Mouse (Mus musculus) retina, postnatal 7 days (tissue): ENCODE results near the gene Reg4.

ENCODE experiments used
- DNase-seq: peaks from one replicate; pipeline ENCODE4 v3.0.0-alpha.2; 2012; ENCODE audit warnings: low read depth, low spot score

Reg4 gene

DNA sequence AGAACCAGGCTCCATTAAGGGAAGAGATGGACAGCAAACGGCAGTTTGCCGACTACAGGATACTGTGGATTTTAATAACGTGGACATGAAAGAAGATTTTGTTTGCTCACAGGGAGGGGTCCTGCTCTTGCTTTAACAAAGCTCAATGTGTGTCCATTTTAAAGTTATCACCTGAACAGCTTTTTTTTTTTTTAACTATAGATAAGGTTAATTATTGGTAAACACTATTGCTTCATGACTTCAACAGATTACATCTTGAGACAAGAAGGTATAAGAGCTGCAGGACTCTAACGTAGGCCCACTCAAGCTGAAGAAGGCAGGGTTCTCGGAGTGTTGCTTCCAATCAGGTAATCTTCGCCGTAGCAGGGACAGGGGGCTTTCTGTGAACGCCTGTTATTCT, at the start of gene Reg4:
Gene Reg4, plus strand, starts transcription at position 301 of the 400 bp plus-strand sequence.
- DNase-seq: no peak

DNA sequence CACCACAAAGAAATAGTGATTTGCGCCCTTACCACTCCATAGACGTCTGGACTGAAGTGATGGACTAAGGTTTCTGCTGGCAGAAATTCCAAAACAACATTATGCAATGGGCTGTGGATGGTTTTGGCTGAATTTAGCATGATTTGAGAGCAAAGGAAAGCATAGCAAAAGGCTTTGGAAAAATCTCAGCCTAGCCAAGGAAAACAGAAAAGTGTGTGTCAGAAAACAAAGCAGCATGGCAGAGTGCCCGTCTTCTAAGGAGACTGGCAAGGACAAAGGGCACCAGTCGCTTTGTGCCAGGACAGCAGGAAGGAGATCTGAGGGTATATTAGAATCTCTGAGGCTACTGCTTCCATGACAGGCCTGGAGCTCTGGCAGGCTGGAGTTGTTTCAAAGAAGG, 43.6 kb upstream of the Reg4 start:
- DNase-seq: no peak

DNA sequence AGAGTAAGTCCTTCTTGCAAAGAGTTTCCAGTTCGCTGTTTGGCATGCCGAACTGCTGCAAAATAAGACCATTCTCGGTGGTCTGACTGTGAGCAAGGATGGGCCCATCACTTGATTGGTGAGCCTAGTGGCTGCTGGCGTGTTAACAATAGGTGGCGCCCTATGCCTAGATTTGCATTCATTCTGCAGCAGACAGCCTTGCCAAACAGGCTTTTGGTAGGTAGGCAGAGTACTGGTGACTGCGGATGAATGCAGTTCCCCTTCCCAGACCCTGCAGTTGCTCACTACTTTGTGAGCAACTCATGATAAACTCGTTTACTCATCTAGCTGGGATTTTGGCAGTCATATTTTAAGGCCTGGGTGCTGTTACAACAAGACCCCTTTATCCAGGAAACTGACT, 41.2 kb upstream of the Reg4 start:
- DNase-seq: peak; percentile 23

DNA sequence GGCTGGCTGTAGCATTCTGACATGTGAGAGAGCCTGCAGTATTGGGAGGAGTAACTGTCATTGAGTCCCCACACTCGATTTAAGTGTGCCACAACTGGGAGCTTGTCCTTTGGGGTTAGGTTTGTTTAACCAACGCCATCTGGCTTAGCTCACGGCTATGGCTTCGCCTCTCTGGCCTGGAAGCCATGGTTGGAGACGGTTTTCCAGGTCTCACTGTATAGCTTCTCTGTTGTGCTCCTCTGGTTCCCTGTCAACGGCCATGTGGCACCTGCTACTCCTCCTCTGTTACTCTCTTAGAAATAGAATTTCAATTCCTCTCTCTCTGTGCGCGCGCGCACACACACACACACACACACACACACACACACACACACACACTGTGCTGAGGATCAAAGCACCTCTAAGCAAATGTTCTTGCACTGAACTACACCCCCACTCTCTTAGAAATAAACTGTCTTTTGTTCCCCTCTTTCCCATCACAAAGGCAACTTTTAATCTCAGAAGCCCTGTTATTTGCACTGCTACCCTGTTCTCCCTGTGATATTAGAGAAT, 36.7 kb upstream of the Reg4 start:
- DNase-seq: no peak

DNA sequence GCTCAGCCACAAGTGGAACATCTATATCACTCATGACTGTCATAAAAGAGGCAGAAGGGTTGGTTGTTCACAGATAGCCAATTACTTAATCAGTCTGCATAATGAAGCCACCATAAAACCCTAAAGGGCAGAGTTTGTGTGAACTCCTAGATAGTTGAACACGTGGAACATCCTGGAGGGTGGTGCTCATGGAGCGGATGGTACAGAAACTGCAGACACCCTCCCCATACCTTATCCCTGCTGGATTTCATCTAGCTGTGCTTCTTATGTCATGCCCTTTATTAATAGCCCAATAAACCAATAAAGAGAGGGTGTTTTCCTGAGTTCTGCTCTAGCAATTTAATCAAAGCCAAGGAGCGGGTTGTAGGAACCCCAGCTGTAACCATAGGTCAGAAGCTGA, 34.2 kb upstream of the Reg4 start:
- DNase-seq: no peak

DNA sequence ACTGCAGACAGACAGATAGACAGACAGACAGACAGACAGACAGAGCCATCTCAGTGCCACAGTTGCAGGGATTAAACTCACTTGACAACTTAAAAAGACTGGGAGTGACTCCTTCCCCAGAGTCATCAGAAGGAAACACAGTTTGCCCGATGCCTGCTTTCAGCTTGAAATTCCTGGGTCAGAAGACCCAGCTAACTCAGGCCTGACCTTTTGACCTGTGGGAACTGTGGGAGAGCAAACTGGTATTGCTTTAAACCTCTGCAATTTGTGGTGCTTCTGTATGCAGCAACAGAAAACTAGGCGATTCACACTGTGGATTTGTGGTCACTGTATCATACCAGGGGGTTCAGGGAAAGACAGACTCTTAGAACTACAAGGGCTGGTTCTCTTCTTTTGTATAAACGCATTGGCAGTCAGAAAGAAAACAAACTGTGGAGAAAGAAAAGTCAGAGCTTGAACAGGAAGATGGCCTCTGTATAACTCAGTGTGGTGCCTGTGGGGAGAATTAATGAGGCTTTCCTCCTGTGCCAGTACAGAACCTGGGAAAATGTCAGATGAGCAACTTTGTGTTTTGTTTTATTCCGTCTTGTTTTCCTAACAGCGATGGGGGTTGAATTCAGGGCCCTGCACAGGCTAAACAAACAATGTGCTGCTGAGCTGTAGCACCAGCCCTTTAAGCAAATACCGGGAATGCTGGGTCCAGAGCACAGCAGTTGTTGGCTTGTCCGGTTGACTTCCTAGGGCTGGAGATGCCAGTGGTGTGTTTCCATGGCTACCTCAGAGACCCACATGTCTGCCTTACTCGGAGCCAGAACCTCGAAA, 24.0 kb upstream of the Reg4 start:
- no peak for DNase-seq

DNA sequence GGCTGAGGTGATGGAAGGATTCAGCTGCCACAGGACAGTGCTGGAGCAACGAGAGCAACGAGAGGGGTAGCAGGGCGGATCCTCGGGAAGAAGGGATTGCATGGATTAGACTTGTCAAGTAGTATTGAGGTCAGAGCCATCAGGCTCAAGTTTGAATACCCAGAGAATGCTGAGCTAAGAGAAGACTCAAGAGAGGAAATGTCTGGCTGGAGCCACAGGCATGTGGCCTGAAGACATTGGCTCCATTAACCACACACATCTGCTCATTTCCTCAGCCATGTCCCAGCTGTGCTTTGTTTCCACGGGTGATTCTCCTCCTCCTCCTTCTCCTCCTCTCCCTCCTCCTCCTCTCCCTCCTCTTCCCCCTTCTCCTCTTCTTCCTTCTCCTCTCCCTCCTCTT, 22.2 kb upstream of the Reg4 start:
- peak; percentile 41 for DNase-seq

DNA sequence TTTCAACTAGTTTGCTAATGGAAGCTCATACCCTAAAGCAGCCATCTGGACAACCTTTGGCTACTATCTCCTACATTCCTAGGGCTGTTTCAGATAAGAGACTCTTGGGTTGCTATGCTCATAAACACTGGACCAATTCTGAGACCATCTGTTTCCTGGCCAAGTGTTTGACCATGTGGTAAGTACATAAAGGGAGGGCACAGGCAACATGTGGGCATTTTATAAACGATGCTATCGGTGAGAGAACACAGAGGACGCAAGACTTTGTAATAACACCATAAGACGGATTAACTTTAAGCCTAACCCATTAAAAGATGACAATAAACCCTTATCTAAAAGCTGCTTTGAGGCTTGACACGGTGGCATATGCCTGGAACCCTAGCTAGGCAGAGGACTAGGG, 18.7 kb upstream of the Reg4 start:
- DNase-seq: peak; percentile 39

DNA sequence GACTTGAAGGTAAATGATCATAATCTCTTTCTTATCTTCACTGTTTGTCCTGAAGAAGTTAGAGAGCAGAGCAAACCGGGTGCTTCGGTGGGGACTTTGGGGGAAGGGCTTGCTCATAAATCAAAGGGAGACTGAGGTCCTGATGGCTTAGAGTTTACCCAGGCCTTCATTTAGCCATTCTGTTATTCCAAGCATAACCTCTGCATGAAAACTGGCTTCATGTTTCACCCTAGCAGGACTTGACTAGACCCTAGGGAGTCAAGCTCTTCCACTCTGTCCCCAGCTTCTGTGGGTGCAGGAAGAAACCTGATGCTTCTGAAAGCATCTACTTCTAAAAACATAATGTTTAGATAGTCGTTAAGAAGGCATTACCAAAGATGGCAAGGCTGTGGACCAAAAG, 15.0 kb upstream of the Reg4 start:
- DNase-seq: no peak

DNA sequence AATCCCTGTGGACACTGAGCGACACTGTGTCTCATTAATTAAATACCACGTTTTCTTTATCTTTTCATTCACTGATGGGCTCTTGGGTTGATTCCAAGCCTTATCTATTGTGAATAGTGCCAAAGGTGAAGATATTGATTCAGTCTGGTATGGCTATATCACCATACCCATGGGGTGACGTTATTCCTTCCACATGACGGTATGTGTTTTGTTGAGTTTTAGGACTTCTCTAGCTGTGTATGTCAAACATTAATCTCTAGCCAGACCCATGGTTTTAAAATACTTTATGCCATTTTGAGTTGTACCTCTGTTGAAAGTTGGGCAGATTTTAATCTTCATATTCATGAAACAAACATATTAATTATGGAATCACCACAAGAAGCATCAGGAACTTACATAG, 12.8 kb upstream of the Reg4 start:
- no peak for DNase-seq

DNA sequence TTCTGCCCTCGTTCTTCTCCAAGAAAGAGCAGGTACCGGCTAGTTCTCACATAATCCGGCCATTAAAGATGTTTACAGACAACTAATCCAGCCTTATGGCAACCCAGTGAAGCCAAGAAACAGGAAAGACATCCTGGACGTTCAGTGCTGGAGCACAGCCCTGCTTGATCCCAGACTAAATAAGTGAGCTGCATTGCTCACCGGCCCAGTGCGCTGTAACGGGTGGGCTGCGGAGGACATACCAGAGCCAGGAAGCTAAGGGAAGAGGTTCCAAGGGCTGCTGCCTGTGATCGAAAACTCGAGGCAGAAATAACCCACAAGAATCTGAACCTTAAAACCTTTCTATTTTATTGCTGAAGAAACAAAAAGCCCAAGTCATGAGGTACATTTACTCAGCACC, 11.1 kb upstream of the Reg4 start:
- DNase-seq: no peak

DNA sequence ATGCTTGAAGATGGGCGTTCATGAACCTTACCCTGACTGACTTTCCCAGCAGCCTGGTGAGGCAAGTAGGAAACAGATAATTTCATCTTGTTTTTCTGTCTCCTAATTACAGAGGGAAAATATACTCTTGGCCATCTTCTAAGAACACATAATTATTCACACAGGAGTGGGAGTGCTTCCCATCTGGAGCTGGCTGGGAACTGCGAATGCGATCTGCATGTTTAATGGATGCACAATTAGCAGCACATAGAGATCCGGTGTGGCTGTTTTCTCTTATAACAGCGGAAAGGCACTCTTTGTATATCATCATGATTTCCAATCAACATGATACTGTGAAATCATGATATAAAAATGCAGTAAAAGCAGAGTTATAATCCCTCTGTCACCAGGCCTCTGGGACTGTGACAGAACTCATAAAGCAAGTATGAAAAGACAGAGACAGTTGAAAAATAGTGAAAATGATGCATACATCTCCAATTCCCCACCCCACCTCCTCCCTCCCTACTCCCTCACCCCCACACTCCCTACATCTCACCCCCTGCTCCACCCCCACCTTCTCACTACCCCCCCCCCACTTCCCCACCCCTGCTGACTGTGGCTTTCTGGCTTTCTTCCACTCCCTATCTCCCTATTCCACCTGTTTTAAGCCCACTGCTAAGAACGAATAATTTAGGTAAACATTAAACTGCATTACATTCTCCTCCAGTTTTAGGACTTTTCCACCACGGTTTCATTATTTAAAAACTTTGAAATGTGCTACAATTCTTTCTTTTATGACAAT, 10.5 kb upstream of the Reg4 start:
- DNase-seq: no peak

DNA sequence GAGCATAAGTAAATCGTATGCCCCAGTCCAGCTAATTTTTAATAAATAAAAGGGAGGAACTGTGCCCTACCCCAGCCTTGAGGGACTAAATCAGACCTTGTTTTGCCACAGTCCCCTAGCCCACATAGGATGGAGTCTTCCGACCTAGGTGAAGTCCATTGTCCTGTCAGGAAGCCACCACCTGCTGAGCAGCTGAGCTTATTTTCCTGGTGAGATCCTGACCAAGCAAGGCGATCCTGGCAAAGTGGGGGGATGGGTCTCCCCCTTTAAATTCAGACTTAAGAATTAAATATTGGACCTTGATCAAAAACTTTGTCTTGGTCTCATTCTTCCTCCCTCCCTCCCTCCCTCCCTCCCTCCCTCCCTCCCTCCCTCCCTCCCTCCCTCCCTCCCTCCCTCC, 5.7 kb upstream of the Reg4 start:
- no peak for DNase-seq

DNA sequence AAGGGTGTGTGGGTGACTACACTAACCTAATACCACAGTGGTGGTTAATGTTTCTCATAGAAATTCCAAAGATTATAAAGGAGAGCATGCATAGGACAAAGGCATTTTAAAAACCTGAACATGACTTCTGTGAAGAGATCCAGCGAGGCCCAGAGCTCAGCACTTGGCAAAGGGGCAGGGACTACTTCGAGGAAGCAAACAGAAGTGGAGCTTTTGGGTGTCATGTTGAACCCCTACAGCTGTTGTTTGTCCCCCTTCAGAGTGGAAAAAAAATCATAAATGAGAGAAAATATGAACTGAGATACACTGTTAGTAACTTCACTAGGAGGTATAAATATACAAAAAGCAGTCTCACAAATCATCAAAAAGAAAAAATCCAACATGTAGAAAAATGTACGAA, 1.3 kb downstream of the Reg4 start:
- DNase-seq: no peak

DNA sequence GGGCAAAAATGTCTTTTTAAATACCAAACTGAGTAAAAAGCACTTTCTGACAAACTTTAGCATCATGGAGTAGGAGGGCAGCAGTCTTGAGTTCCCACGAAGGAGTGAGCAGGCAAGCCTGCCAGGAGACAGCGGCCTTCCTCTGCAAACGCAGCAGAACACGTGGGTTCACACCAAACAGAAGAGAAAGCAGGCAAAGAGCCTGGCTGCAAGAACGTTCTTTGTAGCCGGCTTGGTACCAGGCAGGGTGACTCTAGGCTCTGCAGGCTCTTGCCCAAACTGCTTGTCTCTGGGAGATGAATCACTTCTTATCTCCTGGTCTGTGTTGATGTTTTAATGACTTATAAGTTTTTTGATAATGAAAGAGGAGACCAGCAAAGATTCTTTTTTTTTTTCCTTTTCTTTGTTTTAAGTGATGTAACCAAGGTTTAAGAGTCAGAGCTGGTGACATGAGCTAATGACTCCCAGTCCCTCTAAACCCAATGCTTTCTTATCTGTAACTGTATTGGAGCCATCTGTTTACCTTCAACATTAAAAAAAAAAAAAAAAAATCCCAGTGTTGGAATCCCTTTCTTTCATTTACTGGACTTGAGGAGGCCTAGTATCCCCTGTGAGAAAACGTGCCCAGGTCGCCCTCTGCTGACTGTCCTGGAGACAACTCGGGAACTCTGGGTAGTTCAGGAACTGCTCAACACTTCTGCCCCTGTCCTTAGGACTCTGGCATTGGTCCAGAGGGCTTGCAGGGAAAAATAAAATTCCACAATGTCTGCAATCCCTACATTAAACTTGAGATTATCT, 2.0 kb downstream of the Reg4 start:
- DNase-seq: peak; percentile 50

DNA sequence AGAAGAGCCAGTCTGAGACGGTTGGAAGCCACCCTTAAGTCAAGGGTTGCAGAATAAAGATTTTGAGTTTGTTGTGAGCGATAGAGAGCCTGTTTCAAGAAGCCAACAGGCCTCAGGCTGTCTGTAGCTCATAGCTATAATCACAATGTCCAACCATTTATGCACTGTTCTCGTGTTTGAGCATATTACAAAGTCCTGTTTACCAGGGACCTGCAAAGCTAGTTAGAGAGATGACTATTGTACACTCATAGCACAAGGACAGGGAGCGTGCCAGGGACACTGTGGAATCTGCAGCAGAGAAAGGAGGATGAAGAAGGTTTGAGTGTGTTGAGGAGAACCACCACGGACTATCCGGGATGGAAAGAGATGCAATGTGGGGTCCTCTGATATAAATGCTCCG, 3.0 kb downstream of the Reg4 start:
- DNase-seq: no peak

DNA sequence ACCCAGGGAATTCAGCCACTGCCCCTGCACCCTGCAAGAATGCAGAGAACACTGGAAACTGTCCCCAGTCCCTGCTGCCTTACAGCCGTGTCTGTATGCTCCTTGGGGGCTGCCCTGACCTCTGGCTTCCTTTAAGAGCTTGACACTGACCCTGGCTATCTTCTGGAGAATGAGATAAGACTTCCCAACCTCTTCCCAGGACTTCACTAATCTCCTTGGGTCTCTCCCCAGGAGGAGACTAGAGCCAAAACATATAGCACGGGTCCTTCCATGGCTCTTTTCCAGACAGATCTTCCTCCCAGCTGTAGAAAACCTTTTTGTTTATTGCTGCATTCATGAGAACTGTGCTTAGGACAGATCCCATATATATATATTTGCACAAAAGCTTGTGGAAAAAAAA, 3.8 kb downstream of the Reg4 start:
- no peak for DNase-seq

DNA sequence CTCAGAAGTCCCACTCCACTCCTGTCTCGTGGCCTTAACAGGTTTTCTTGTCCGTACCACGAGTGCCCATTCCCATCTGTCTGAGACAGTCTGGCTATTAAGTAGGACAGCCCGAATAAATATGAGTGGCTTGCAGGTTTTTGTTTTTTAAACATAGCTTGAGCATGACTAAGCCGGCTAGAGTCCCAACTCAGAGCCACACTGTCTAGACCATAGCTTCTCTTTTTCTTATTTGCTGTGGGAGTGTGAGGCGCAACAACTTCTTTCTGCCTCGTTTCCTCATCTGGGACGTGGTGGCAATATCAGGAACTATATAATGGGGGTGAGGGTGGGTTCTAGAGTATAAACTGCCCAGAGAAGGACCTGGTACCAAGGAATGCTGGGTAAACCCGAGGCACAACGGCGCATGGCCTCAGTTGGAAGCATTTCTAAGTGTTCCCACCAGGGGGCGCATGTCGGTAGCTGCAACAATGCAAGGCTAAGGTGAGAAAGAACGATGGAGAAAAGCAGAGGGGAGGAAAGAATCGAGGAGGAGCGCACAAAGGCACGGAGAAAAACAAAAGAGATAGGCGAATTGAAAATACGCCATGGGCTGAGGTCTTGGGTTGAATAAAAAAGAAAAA, 5.1 kb downstream of the Reg4 start:
- peak; percentile 49 for DNase-seq

DNA sequence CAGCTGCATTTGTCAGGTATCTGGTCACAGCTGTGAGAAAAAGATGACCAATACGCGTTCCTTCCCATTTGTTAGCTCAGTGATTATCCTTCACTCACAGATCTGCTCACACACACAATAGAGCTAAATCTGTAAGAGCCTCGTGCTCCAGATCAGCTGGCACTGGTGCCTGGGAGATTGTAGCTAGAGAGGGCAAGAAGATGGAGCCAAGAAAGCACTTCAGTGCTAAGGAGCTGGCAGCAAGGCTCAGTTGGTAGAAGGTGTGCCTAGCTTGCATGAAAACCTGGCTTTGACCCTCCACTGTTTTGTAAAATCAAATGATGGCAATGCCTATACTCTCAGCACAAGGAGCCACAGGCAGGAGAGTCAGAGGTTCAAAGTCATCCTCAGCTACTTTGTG, 5.8 kb downstream of the Reg4 start:
- no peak for DNase-seq

DNA sequence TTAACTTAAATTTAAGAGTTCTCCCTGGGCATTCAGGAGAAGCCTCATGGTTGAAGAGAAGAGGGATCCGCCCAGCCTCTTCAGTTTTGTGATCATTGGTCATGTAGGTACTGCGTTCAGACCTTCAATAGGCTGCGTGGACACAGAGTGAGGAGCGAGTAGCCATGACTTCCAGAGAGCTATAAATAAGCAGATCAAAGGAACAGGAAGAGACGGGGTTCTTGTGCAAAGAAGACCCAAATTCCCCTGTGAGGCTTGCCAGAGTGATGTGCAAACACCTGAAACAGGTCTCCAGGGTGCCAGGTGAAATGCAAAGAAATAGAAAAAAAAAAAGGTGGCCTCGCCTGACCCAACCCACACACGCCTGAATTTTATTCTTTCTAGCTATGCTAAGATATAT, 8.0 kb downstream of the Reg4 start:
- DNase-seq: no peak

DNA sequence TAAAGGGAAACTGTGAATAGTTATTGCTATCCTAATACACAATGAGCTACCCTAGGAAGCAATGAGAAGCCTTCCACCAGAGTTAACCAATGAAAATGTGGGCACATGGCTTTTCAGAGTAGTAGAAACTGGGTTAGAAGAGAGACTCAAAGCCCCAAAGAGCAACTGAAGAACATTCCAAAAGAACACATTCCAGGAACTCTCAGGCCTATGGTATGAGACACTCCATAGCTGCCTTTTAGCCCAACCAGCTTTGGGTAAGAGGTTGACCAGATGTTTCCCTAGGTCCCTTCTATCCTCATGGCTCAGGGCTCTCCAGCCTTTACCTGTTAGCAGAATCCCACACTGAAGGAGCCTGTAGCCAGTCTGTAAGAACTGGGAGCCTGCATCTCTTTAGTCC, 11.5 kb downstream of the Reg4 start:
- no peak for DNase-seq

DNA sequence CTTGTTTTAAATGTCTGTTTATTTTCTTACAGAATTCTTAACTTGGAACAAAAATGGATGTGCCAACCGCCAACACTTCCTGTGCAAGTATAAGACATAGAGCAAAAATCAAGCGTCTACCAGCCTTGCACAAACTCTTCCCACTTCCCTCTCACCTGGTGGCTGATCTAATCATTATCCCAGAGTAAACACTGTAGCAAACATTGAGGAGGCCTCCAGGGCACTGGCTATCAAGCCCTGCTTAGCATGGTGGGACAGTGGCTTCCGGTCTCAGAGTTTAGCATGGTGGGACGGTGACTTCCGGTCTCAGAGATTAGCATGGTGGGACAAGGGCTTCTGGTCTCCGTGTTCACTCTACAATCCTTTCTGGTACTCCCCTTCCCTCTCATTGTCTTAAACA, 14.3 kb downstream of the Reg4 start:
- no peak for DNase-seq
